Mouse (Mus musculus) kidney, postnatal 25 days (tissue): Measurements from ENCODE around the gene Rgs3.

ENCODE experiments used
- DNase-seq, 2 experiments: peaks; one replicate each; pipeline ENCODE4 v3.0.0; 2021; ENCODE audit warnings: mixed read lengths in 2 of 2

The Rgs3 gene

GRCm38 (mm10) chr4:62629905-62630304 is 70.3 kb downstream of the Rgs3 start:
- DNase-seq: no peak

- no peak for DNase-seq
Measured at GRCm38 (mm10) chr4:62633243-62633642, 73.6 kb downstream of the Rgs3 start.

- DNase-seq: peak; percentile 37 to 76
Measured at GRCm38 (mm10) chr4:62634054-62634591, 74.5 kb downstream of the Rgs3 start.

- no peak for DNase-seq
Measured at GRCm38 (mm10) chr4:62634840-62635239, 75.2 kb downstream of the Rgs3 start.

- DNase-seq: no peak
Measured at GRCm38 (mm10) chr4:62636047-62636446, 76.4 kb downstream of the Rgs3 start.

GRCm38 (mm10) chr4:62637856-62638604 is 78.4 kb downstream of the Rgs3 start:
- DNase-seq: peak; percentile 55 to 70

GRCm38 (mm10) chr4:62640496-62641229 is 81.0 kb downstream of the Rgs3 start:
- no peak for DNase-seq

GRCm38 (mm10) chr4:62641230-62641589 is 81.6 kb downstream of the Rgs3 start:
- DNase-seq: peak in 1 of 2 experiments; percentile 20

- no peak for DNase-seq
Measured at GRCm38 (mm10) chr4:62641656-62642055, 82.0 kb downstream of the Rgs3 start.

- peak; percentile 39 to 76 for DNase-seq
Measured at GRCm38 (mm10) chr4:62643401-62643800, 83.8 kb downstream of the Rgs3 start.

GRCm38 (mm10) chr4:62644031-62644793 is 84.6 kb downstream of the Rgs3 start:
- DNase-seq: no peak

GRCm38 (mm10) chr4:62646556-62647248 is 87.1 kb downstream of the Rgs3 start:
- no peak for DNase-seq

- DNase-seq: no peak
Measured at GRCm38 (mm10) chr4:62648848-62649247, 89.2 kb downstream of the Rgs3 start.

GRCm38 (mm10) chr4:62649536-62650230 is 90.0 kb downstream of the Rgs3 start:
- no peak for DNase-seq

GRCm38 (mm10) chr4:62651179-62651760 is 91.6 kb downstream of the Rgs3 start:
- DNase-seq: no peak

GRCm38 (mm10) chr4:62652215-62652614 is 92.6 kb downstream of the Rgs3 start:
- DNase-seq: no peak

GRCm38 (mm10) chr4:62652921-62653757 is 93.5 kb downstream of the Rgs3 start:
- no peak for DNase-seq

- no peak for DNase-seq
Measured at GRCm38 (mm10) chr4:62653922-62654661, 94.4 kb downstream of the Rgs3 start.

GRCm38 (mm10) chr4:62659264-62659663 is 99.6 kb downstream of the Rgs3 start:
- DNase-seq: peak; percentile 83 to 86
